Mouse (Mus musculus) neural tube, embryonic 12.5 days (tissue): Measurements from ENCODE around the gene Nwd2. TPM values are rescaled to one million over a fixed set of nuclear protein-coding genes. Genes with fewer than 3 reads are reported as not detected.

Source experiments
- ATAC-seq: fragments of 200-750 bp; cut with Nextera tagmentation; 2 replicates; pipeline ENCODE4 v1.8.0; 2017; ENCODE audit warnings: low read depth, mild to moderate bottlenecking, moderate TSS enrichment, moderate library complexity; ENCODE audit not compliant: low FRiP score
- H3K27ac ChIP-seq: fragments of 300-500 bp; sonication (generic); 2 replicates; pipeline ENCODE4 v1.5.1; 2016
- H3K27me3 ChIP-seq: fragments of 300-500 bp; sonication (generic); replicated peaks from 2 replicates; pipeline ENCODE4 v1.6.1; 2016; ENCODE audit warnings: mild to moderate bottlenecking
- H3K36me3 ChIP-seq: fragments of 300-500 bp; sonication (generic); 2 replicates; pipeline ENCODE4 v1.6.1; 2016; ENCODE audit warnings: mild to moderate bottlenecking
- H3K4me1 ChIP-seq: fragments of 300-500 bp; sonication (generic); 2 replicates; pipeline ENCODE4 v1.6.1; 2016
- H3K4me2 ChIP-seq: fragments of 300-500 bp; sonication (generic); replicated peaks from 2 replicates; pipeline ENCODE4 v1.6.1; 2016; ENCODE audit warnings: mild to moderate bottlenecking
- H3K4me3 ChIP-seq: fragments of 300-500 bp; sonication (generic); 2 replicates; pipeline ENCODE4 v1.5.1; 2016
- H3K9ac ChIP-seq: fragments of 300-500 bp; sonication (generic); 2 replicates; pipeline ENCODE4 v1.6.1; 2016; ENCODE audit warnings: mild to moderate bottlenecking
- H3K9me3 ChIP-seq: fragments of 300-500 bp; sonication (generic); 2 replicates; pipeline ENCODE4 v1.6.1; 2016; ENCODE audit warnings: mild to moderate bottlenecking
- WGBS: fragments of 180-500 bp; shearing (Covaris S2); methylation state at CpG from one replicate; pipeline ENCODE4 v1.1.7; 2016; 5-methylcytosine and 5-hydroxymethylcytosine counted together
- polyA plus RNA-seq: library from polyadenylated mRNA; unstranded; fragments of >200 nt; fragmentation: Nextera tagmentation; extraction: Ambion mirVana; gene quantifications from 2 replicates; pipeline ENCODE4 v1.2.1, GENCODE M21; 2016

Nwd2 gene
- 6.1 and 6.7 TPM in 2 replicates for polyA plus RNA-seq

DNA sequence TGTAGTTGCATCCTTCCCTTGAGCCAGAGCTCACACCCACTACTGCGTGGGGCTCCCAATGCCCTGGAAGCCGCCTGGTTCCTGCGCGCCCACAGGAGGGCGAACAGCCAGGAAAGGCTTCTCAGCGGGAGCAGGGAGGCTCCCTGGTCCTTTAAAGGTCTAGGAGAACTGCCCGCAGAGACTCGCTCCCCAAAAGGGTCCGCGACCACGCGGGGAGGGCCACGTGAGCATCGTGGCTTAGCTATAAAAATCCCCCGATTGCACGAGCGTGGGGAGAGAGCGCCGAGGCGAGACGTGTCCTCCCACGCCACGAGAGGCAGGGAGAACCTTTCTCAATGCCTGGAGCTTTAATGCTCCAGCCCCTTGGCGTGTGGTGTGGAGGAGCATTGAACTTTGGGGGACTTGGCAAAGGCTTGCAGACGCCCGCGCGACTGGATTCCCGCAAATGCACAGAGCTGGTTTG is at the start of gene Nwd2:
Gene Nwd2 (plus strand): TSS at position 33 of the 463 bp plus-strand sequence.
- H3K27ac ChIP-seq, result no peak within 1 kb of the TSS
- peak within 1 kb of the TSS; percentile 57 for H3K4me3 ChIP-seq
- H3K9ac ChIP-seq, result peak within 1 kb of the TSS; percentile 67
- peaks cover 32% of the 10 kb centered on the region for H3K27me3 ChIP-seq
- no peaks in the 10 kb centered on the region for H3K36me3 ChIP-seq
- WGBS, result 3% methylated on average over 29 of the region's 29 CpGs
- H3K9me3 ChIP-seq, result no peaks in the 10 kb centered on the region
- peaks cover 6% of the 10 kb centered on the region; the same call in 1 of the 2 replicates for H3K4me1 ChIP-seq
- peak; percentile 52 for ATAC-seq
- H3K4me2 ChIP-seq, result peak within 1 kb of the TSS; percentile 98

DNA sequence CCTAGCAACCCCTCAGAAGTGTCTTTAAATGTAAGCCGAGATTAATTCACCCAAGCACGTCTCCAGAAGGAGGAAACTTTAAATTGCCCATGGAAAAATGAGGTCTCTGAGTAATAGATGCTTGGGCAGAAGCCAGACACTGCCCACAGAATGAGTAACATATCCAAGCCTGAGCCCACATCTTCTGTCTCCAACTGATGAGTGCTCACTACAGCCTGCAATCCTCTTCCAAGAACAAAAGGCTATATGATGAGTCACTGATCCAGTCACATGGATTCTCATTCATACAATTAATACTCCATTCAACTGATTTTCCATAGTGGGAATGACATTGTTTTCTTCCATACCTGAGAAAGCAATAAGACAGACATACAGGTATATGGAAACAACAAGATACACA is 41.5 kb upstream of the Nwd2 start:
- H3K27me3 ChIP-seq, result no peaks in the 10 kb centered on the region
- no peaks in the 10 kb centered on the region for H3K4me1 ChIP-seq
- no peak overlapping the region for H3K4me3 ChIP-seq
- no peak overlapping the region for H3K27ac ChIP-seq
- H3K36me3 ChIP-seq, result no peaks in the 10 kb centered on the region
- 83% methylated on average over 2 of the region's 2 CpGs for WGBS
- H3K9ac ChIP-seq, result no peak overlapping the region
- H3K4me2 ChIP-seq, result no peak overlapping the region
- H3K9me3 ChIP-seq, result no peaks in the 10 kb centered on the region
- no peak for ATAC-seq

DNA sequence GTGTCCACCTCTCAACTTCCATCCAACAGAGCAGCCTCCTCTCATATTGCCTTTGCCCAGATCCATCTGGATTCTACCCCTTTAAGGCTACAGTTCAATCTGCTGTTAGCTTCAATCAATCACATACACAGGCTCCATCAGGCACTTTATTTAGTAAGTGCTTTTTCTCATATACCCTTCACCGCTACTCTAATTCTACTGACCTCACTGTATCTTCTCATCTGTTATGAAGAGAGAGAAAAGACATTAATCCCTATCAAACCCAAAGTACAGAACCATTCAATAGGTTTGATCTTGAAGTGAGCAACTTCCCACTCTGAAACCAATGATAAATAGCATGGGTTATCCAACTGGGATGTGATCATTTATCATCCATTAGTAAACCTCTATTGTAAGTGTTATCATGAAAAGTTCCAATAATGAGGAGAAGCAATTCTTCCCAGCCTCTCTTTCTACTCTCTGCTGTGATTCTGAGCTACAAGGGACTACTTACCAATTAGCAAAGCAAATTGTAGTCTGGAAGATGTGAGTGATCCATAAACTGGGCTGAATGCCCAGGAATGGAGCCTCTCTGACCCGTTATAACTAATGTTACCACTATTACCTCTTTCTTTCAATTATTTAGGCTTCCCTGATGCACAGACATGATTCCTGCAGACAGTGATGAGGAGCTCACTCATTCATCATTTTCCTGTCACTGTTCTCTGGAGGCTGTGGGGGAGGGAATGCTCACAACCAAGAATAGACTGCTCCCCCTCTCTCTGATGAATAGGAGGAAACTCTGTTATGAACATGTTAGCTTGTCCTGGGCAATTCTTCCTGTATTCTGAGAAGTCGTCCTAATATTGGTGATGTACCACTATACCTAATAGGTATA is 31.9 kb upstream of the Nwd2 start:
- no peak overlapping the region for H3K27ac ChIP-seq
- no peak overlapping the region for H3K9ac ChIP-seq
- H3K4me1 ChIP-seq, result no peaks in the 10 kb centered on the region
- H3K4me2 ChIP-seq, result no peak overlapping the region
- H3K27me3 ChIP-seq, result no peaks in the 10 kb centered on the region
- no peak overlapping the region for H3K4me3 ChIP-seq
- no peaks in the 10 kb centered on the region for H3K36me3 ChIP-seq
- H3K9me3 ChIP-seq, result no peaks in the 10 kb centered on the region
- ATAC-seq, result peak; percentile 75; the same call in 1 of the 2 replicates
- 68% methylated on average over 3 of the region's 3 CpGs for WGBS

DNA sequence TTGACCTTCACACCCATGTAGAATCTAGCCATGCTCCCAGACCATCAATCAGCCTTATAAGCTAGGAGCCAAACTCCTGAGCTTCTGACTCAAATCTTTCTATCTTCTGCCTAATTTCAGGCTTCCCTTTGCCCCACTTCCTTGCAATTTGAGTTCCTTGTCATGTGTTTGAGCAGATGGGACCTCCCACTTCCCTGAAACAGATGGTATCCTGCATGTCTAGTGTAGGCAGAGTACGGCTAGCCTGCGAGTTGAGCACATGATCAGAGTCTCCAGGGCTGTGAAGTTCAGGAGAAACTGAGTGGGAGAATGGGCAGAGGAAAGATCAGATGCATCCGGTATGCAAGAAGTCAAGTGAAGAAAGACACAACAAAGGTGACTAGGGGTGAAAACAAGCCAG is 24.8 kb upstream of the Nwd2 start:
- no peak overlapping the region for H3K27ac ChIP-seq
- H3K27me3 ChIP-seq, result no peaks in the 10 kb centered on the region

DNA sequence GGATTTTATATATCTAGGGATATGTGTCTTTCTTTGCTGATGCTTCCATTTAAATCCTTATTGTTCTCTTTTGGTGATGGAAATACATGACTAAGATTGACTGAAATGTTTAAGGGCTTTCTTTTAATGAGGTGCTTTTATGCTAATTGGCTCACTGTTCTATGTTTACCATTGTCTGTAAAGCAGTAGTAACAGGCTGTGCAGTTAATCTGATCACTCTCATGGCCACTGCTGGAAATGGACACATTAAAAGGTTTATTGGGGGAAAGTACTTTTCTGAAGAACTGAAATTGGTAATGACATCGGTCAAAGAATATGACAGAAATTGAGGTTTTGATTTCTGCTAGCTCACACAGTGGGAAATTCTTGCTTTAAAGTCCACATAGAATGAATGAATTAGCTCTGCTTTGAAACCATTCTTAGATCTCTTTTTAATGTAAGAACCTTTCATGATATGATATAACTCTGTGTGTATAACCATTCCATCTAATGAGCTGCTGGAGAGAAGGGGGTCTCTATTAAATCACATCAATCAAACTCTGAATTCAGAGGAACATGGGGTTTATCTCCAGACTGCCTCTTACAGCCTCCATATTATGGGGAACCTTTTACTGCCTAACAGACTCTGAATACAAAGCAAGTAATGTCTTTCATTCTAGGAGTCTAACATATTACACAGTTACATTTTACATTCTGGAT is 20.9 kb upstream of the Nwd2 start:
- Histone ChIP-seq H3K9me3 (no peaks in the 10 kb centered on the region), H3K27me3 (no peaks in the 10 kb centered on the region), H3K27ac (no peak overlapping the region), H3K9ac (no peak overlapping the region), H3K4me1 (no peaks in the 10 kb centered on the region), H3K4me3 (no peak overlapping the region), H3K4me2 (no peak overlapping the region), H3K36me3 (no peaks in the 10 kb centered on the region)
- ATAC-seq, result no peak
- 91% methylated on average over 1 of the region's 1 CpGs for WGBS

More for the DNA sequence above, 24.8 kb upstream of the Nwd2 start:
- no peaks in the 10 kb centered on the region for H3K36me3 ChIP-seq
- H3K9me3 ChIP-seq, result no peaks in the 10 kb centered on the region
- no peak overlapping the region for H3K4me3 ChIP-seq
- no peaks in the 10 kb centered on the region for H3K4me1 ChIP-seq
- H3K9ac ChIP-seq, result no peak overlapping the region
- no peak for ATAC-seq
- H3K4me2 ChIP-seq, result no peak overlapping the region
- 76% methylated on average over 3 of the region's 3 CpGs for WGBS

DNA sequence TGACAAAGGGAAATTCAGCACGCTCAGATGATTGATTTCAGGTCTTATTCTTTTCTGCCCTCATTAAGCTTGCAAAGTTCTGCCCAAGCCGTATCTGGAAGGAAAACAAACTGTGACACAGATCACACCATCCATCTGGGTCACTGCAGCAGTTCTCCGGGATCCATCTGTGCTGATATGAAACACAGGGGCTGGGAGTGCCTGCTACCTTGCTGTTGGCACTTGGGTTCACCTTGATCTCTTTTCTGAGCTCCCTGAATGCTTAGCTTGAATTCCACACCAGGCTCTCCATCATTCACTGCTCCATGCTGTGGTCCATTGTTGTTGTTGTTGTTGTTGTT is 20.4 kb upstream of the Nwd2 start:
- H3K27ac ChIP-seq, result no peak overlapping the region
- no peaks in the 10 kb centered on the region for H3K4me1 ChIP-seq
- no peak for ATAC-seq
- no peaks in the 10 kb centered on the region for H3K9me3 ChIP-seq
- H3K27me3 ChIP-seq, result no peaks in the 10 kb centered on the region
- H3K4me3 ChIP-seq, result no peak overlapping the region
- no peak overlapping the region for H3K9ac ChIP-seq
- H3K4me2 ChIP-seq, result no peak overlapping the region
- no peaks in the 10 kb centered on the region for H3K36me3 ChIP-seq
- WGBS, result 54% methylated on average over 3 of the region's 3 CpGs

DNA sequence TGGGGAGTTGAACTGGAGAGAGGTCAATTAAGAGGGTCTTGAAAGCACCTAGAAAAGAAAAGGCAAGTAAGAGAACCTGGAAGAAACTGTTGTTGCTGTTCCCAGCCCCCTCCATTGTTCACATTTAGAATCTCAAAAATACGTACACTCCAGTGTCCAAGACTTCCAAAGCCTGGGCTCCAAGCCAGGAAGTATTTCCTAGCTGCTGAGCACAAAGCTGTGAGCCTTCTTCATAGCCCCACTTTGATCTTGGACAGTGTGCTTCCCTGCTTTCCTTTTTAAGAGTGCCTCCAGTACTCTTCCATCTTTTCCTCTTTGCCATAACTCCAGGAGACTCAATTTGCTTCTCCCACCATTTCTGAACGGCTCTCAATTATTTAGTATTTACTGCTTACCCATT is 14.3 kb upstream of the Nwd2 start:
- H3K36me3 ChIP-seq, result no peaks in the 10 kb centered on the region
- no peak overlapping the region for H3K4me3 ChIP-seq
- H3K4me1 ChIP-seq, result no peaks in the 10 kb centered on the region
- 57% methylated on average over 2 of the region's 2 CpGs for WGBS
- H3K9ac ChIP-seq, result no peak overlapping the region
- ATAC-seq, result no peak
- H3K9me3 ChIP-seq, result no peaks in the 10 kb centered on the region
- no peak overlapping the region for H3K4me2 ChIP-seq
- no peak overlapping the region for H3K27ac ChIP-seq
- H3K27me3 ChIP-seq, result no peaks in the 10 kb centered on the region

DNA sequence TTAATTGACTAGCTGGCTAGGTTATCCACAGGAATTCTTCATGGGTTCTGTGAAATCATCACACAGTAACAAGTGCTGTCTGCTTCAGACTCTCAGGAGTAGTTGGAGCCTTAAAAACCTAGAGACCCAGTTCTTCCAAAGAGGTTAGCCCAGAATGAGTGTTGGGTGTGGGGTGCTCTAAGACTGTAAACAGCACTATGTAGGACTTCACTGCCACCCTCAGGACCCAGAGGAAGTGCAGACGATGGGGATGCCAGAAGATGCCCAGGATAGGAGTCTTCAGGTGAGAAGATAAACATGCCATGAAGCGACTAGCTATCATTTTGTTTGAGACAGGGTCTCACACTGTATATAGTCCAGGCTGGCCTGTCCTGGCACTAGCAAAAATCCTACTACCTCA is 715 bp upstream of the Nwd2 start:
- ATAC-seq, result no peak
- no peak overlapping the region for H3K27ac ChIP-seq
- H3K4me3 ChIP-seq, result no peak overlapping the region
- no peak overlapping the region for H3K9ac ChIP-seq
- H3K4me2 ChIP-seq, result no peak overlapping the region
- H3K36me3 ChIP-seq, result no peaks in the 10 kb centered on the region
- no peaks in the 10 kb centered on the region for H3K9me3 ChIP-seq
- peaks cover 6% of the 10 kb centered on the region; the same call in 1 of the 2 replicates for H3K4me1 ChIP-seq
- 26% methylated on average over 2 of the region's 2 CpGs for WGBS
- H3K27me3 ChIP-seq, result peaks cover 32% of the 10 kb centered on the region

DNA sequence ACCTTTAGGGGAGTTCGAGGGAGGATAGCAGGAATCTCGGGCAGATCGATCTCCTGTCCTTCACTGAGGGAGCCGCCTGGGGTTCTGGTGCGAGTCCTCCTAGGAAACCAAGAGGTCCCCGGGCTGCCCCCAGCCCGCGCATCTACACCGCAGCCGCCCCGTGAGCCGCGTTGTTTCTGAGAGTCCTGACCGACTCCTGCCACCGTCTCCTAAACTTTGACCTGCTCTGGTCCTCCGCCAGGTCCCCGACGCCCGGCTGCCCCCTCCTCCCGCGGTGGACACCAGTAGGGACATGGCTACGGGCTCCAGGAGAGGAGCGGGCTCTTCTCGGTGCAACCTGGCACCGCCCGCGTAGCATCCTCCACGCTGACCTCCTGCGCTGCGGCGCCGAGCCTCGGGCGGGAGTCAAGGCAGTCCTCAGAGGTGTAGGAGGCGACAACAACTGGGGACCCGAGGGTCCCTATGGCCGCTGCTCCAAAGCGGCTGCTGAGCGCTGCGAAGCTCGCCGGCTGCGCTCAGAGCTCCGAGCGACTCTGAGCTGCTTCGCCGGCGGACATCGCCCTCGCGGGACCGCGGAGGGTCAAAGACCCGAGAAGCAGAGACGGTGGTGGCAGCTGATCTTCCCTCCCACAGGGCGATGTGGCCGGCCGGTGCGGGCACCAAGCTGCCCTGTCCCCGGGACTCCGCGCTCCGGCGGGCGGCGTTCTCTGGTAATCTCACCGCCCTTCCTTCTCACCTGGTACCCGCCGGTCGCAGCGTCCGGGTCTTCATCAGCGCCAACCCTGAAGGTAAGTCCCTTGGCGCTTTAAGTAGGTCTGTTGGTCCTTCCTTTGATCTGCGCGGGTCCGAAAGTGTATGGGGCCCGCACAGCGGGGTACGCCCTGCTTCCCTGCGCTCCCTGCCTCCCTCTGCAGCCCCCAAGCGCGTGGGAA is 897 bp downstream of the Nwd2 start:
- peak overlapping the region; percentile 57 for H3K4me3 ChIP-seq
- WGBS, result under 1% methylated on average over 82 of the region's 83 CpGs
- peaks cover 32% of the 10 kb centered on the region for H3K27me3 ChIP-seq
- H3K27ac ChIP-seq, result no peak overlapping the region
- peaks cover 6% of the 10 kb centered on the region; the same call in 1 of the 2 replicates for H3K4me1 ChIP-seq
- H3K36me3 ChIP-seq, result no peaks in the 10 kb centered on the region
- peak overlapping the region; percentile 98 for H3K4me2 ChIP-seq
- peak overlapping the region; percentile 67 for H3K9ac ChIP-seq
- no peaks in the 10 kb centered on the region for H3K9me3 ChIP-seq
- peak; percentile 68 for ATAC-seq

DNA sequence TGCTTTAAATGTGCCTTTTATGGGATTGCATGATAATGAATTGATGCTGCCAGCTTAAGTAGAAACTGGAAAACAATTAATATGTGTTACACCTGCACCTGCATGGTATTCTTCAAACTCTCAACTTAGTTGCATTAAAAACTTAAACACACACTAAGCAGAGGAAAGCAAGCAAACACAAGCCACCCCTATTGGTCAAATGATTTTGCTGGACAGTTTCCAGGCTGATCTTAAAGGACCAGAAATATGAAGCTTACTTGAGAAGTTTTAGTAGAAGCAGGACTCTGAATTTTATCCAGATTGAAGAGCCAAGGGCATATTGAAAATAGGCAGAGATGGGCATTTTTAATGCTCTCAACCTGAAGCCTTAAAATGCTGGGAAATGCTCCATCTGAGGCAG is 2.9 kb downstream of the Nwd2 start:
- Histone ChIP-seq H3K9me3 (no peaks in the 10 kb centered on the region), H3K27ac (no peak overlapping the region), H3K4me2 (no peak overlapping the region), H3K27me3 (peaks cover 32% of the 10 kb centered on the region), H3K36me3 (no peaks in the 10 kb centered on the region), H3K9ac (no peak overlapping the region), H3K4me1 (peaks cover 6% of the 10 kb centered on the region; the same call in 1 of the 2 replicates), H3K4me3 (no peak overlapping the region)
- ATAC-seq, result no peak

DNA sequence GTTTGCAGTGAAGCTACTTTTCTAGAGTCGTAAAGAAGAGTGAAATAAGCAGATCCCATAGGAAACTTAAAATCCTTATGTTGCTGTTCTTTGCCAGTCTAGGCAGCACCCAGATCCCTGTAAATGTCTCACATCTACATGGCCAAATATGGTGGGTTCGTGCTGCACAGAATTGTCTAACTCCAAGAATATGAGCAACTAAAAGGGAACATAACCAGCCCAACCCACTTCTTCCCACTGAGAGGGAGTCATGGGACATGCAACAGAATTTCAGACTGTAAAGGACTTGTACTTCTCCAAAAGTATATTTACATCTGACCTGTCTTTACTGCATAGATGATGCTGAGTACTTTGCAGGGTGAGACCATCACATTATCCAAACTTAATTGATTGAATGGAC is 3.8 kb downstream of the Nwd2 start:
- Histone ChIP-seq H3K27ac (no peak overlapping the region), H3K4me3 (no peak overlapping the region), H3K36me3 (no peaks in the 10 kb centered on the region), H3K27me3 (peaks cover 32% of the 10 kb centered on the region), H3K9me3 (no peaks in the 10 kb centered on the region), H3K9ac (no peak overlapping the region), H3K4me1 (peaks cover 6% of the 10 kb centered on the region; the same call in 1 of the 2 replicates), H3K4me2 (no peak overlapping the region)
- WGBS, result 89% methylated on average over 2 of the region's 2 CpGs
- ATAC-seq, result no peak

DNA sequence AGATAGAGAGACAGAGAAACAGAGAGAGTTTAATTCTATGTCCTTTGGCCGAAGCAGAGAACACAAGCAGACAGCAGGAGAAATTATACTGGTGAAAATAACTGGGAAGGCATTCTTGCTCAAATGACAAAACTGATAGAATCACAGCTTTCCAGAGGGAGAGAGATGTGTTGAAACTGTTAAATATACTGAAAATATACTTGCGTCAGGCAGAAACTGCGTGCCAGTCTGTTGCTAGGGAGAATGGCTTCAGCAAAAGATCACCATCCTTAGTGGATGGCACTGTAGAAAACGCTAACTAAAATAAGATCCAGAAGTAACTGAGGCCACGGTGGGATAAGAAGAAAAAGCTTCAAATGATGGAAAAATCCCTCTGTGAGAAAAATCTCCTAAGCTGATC is 18.0 kb downstream of the Nwd2 start:
- Histone ChIP-seq H3K36me3 (no peaks in the 10 kb centered on the region), H3K9ac (no peak overlapping the region), H3K4me1 (no peaks in the 10 kb centered on the region), H3K27ac (no peak overlapping the region), H3K4me3 (no peak overlapping the region), H3K27me3 (no peaks in the 10 kb centered on the region), H3K4me2 (no peak overlapping the region), H3K9me3 (no peaks in the 10 kb centered on the region)
- WGBS, result 91% methylated on average over 5 of the region's 5 CpGs
- no peak for ATAC-seq
